Mouse (Mus musculus) embryonic facial prominence, embryonic 12.5 days (tissue): ENCODE data around the gene Map3k4. TPM values are rescaled to one million over a fixed set of nuclear protein-coding genes. Genes with fewer than 3 reads are reported as not detected.

Experiments used
- polyA plus RNA-seq: library from polyadenylated mRNA; unstranded; fragments of >200 nt; fragmentation: Nextera tagmentation; extraction: Ambion mirVana; gene quantifications from 2 replicates; pipeline ENCODE4 v1.2.1, GENCODE M21; 2016

Map3k4 gene
- polyA plus RNA-seq, 1 experiment from 2014 or later = 60.5 TPM

Other genes with a start within 250 kb of the Map3k4 start
- 42.6 and 44.7 TPM in 2 replicates for gene Agpat4, start 200.1 kb downstream of the Map3k4 start, polyA plus RNA-seq
- gene Plg, start 59.8 kb upstream of the Map3k4 start, polyA plus RNA-seq = 0.08 and 0.10 TPM in 2 replicates
- 0.26 and 0.38 TPM in 2 replicates for gene Slc22a3, start 188.9 kb upstream of the Map3k4 start, polyA plus RNA-seq